Mouse (Mus musculus) cerebral cortex, adult 2 months (tissue): ENCODE data around the gene 2010300C02Rik.

Source experiments
- WGBS: fragments of 180-500 bp; shearing (Covaris S2); methylation state at CpG from one replicate; pipeline ENCODE4 v1.1.7; 2018; 5-methylcytosine and 5-hydroxymethylcytosine counted together

2010300C02Rik gene

DNA sequence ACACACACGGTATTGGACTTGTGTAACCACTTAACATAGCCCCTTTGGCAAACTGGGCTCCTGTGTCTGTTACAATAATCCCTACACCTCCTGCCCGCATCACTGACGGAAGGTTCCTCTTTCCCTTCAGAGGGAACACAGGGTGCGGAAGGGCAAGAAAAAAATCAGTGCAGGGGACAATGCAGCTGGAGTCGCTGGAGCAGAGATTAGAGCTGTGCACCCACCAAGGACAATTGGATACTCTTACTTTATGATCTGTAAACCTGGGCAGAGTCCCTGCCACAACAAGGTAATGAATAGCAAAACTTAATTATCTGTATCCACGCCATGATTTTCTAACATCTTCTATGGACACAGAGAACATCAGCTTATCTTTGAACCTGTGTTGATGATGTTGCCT, 97.8 kb downstream of the 2010300C02Rik start:
- 72% methylated on average over 6 of the region's 6 CpGs for WGBS

DNA sequence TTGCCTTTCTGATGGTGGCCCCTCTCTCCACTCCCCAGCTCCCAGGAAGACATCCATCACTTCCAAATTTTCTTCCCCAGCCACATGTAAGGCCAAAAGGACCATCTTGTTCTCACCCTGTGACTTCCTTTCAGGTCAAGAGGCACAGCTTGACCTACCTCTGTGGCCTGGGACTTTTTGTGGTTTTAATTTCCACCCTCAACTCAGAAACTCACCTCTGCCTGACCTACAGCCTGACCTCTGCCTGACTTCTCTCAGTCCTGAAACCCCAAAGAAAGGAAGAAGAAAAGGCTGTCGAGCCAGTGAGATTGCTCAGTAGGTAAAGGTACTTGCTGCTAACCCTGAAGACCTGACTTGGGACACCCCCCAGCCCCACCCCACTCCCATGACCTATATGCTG, 100.3 kb downstream of the 2010300C02Rik start:
- 86% methylated on average over 1 of the region's 1 CpGs for WGBS

DNA sequence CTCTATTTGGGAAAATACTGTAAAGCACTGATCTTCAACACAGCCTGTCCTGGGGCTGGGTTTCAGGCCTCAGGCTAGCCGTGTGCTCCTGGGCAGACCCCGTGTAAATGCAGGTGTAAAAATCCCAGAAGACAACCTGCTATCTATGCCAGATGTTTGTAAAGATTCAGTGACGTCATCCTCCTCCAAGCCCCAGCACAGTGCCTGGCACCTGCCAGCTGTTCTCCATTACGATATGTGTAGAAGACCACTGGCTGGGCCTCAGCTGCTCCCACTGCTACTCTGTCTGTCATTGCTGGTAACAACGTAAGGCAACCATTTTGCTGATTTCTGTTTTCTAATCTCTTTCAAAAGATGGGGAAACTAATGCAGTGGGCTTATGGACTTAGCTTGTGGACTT, 102.8 kb downstream of the 2010300C02Rik start:
- 81% methylated on average over 5 of the region's 5 CpGs for WGBS

DNA sequence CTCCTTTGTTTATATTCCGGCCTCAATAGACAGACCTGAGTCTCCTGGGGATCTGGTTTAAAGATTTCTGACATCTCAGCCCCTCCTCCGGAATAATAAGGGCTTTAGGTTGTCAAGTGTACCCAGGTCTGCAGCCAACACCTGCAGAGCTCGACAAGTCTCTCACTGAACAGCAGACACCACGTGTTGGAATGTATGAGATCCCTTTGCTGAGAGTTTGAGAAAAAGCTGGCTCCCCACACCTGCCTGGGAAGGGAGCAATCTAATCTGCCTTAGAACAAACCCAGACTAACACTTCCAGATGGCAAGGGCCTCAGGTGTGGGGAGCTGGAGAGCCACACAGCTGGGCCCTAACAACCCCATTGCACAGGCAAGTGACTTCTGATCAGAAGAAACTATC, 103.3 kb downstream of the 2010300C02Rik start:
- 56% methylated on average over 4 of the region's 4 CpGs for WGBS

DNA sequence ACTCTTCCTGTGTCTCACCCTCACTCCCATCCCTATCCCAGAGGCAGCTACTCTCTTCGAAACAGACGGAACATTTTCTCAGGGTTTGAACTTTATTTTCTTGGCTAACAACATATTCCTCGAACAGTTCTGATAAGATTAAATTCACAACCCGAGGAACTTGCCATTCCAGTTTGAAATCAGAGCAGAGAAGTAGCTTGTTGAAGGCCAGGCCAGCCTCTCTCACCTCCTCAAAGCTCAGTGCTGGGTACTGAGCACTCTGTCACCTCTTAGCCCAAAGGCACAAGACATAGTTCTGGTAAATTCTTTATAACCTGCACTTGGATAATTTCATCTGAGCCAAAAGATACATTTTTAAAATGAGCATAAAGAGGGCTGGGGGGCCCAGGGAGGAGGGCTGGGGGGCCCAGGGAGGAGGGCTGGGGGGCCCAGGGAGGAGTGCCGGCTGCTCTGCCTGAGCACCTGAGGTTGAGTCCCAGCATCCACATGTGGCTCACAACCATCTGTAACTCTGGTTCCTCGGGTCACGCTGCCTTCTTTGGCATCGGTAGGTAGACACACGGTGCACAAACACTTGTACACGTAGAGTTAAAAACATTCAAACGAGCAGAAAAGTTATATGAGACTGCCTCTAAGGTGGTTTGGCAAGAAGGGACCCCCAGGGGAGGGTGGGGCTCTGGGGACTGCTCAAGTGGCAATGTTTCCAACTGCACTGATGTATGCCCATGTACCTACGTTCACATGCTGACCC, 104.4 kb downstream of the 2010300C02Rik start:
- WGBS, result 75% methylated on average over 12 of the region's 12 CpGs

DNA sequence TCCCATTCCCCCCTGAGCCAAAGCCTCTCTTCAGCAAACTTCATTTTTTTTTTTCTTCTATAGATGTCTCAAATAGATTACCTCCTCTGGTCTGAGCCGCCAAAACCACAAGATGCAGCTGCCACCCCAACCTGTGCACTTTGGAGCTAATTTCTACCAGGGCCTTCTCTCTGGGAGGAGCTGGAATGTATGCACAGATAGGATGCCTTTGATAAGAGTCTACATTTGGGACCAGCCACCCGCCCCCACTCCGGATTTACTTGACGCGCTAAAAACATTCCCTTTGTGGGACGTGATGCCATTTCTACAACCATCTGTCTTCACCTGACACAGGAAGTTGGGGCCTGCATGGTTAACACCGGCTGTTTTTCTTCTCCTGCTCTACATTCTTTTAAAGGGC, 105.0 kb downstream of the 2010300C02Rik start:
- 56% methylated on average over 7 of the region's 7 CpGs for WGBS

DNA sequence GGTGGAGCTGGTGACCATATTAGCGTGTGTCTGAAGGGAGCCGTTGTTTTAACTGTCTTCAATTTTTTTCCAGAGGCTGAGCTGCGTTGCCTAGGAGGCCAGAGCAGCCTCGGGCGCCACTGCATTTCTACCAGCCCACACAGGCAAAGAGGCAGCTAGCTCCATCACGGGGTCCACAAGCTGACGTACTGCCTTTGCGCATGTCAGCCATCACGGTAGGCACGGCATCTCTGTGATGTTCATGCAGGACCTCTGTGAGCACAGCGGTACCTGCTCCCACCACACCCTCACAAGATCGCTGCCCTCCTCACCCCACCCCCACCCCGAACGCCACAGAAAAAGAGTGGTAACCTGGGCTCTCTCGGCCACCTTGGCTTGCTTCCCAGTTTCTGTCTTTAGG, 105.8 kb downstream of the 2010300C02Rik start:
- WGBS, result 49% methylated on average over 15 of the region's 15 CpGs

DNA sequence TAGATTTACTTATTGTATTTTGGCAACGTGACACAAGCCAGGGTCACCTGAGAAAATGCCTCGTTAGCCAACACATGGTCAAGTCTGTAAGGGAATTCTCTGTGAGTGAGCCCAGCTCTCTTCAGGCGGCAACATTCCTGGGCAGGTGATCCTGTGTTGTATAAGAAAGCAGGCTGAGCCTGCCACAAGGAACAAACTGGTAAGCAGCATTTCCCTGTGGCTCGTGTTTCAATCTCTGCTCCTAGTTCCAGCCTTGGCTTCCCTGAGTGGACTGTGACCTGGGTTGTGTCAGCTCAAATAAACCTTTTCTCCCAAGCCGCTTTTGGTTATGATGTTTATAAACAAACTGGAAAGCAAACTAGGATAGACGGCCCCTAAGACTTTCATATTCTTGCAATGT, 108.9 kb downstream of the 2010300C02Rik start:
- WGBS, result 79% methylated on average over 6 of the region's 6 CpGs

DNA sequence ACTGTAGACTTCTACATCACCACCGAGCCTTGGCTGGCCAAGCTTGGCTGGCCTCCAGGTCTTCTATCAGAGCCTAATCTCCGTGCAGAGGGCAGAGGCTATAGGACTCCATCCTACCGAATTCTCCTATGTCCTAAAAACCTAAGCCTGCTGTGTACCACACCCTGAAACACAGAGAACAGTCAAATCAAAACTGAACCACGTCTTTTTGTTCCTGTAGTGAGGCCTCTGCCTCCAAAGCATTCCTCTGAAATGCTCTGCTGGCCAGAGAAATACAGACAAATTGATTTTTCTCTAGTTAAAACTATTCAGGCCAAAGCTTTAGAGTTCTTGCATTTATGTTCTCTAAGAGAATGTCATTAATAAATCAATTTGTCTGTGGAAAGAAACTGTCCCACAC, 109.6 kb downstream of the 2010300C02Rik start:
- 65% methylated on average over 4 of the region's 4 CpGs for WGBS

DNA sequence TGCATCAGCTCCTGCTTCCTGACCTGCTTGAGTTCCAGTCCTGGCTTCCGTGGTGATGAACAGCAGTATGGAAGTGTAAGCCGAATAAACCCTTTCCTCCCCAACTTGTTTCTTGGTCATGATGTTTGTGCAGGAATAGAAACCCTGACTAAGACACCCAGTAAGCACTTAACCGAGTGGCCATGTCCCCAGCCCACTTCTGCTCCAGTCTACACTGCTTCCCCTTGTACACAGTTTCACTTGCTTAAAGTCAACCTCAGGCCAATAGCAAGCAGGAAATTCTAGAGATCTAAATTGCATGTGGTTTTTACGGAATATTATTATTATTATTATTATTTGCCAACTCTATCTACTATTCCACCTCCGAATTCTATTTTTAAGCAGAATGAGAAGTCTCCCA, 114.2 kb downstream of the 2010300C02Rik start:
- 83% methylated on average over 4 of the region's 5 CpGs for WGBS

DNA sequence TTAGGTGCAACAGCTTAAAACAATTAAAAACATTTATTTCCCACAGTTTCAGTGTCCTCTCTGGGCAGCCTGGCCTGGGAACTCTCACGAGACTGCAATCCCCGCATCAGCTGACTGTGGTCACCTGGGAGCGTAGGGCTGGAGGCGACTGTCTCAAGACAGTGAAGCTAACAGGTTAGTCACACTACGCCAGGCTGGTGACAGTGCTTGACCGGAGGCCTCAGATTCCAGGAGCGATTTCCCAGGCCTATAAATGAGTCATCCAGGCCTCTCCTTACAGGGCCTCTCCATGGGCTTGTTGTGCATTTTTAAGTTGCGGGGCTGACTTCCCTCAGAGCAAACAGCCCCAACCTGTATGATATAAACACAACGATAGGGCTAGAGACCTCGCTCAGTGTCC, 116.7 kb downstream of the 2010300C02Rik start:
- WGBS, result 96% methylated on average over 10 of the region's 10 CpGs

DNA sequence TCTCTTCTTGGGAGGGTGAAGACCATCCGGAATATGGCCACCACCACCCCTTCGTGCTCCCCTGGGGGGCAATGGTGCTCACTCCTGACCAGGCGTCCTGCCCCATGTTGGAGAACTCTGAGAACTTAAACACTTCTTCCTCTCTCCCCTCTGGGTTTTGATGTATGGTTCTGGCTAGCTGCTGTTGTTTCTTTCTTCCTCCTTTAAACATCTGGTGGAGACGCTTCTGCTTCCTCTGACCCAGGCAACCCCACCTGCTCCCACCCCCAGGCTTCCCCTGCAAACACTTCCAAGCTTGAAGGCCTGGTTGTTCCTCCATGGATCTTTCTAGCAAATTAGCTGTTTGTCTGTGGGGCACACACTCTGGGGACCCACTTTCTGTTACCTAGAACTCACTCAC, 117.6 kb downstream of the 2010300C02Rik start:
- WGBS, result 94% methylated on average over 4 of the region's 4 CpGs

DNA sequence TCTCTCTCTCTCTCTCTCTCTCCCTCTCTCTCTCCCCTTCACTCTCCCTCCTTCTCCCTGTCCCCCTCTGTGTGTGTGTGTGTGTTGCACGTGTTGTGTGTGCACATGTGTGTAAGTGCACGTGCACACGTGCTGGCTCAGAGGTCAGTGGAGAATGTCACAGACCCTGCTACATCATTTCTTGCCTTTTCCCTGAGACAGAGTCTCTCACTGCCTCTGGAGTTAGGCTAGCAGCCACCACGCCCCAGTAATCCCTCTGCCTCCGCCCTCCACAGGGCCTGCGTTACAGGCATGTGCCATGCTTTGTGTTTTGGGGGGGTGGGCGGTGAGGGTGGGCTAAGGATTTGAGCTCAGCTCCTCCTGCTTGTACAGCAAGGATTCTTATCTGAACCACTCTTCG, 118.4 kb downstream of the 2010300C02Rik start:
- 86% methylated on average over 8 of the region's 8 CpGs for WGBS

DNA sequence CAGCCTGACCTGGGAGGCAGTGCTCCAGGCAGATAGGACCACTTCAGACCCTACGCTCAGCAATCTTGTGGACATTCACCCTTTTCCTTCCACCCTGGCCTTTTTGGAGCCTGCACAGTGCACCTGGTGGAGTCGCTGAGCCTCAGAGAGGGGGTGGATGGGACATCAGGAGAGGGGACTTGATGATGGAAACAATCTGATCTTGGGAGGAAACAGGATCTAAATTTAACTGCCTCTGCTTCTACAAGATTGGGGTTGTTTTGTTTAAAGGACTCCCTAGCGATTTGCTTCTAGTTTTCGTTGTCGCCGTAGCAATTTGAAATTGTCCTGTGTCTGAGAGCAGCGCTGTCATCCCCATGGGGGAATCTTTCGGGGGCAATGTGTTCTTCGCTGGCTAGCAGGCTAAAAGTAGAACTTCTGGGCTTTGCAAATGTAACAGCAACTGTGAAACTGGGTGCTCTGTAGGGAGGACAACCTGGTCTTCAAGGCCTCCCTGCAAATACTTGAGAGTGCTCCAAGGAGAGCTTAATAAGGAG, 119.2 kb downstream of the 2010300C02Rik start:
- WGBS, result 50% methylated on average over 9 of the region's 9 CpGs

DNA sequence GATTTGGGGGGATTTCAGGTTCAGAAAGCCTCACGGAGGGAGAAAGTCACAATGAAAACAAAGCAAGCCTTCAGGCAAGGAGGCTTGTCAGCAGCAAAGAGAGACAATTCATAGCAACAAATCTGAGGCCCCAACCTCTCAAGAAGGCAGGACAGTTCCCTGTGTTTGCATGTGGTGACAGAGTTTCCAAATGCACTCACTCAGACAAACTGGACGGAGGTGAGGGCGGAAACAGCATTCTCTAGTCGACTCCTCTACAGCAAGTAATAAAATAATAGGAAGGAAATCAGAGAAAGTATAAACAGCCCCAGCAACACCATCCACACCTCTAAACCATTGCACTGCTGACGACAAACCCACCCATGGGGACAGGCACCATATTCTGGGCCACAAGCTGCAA, 120.9 kb downstream of the 2010300C02Rik start:
- 77% methylated on average over 5 of the region's 5 CpGs for WGBS

DNA sequence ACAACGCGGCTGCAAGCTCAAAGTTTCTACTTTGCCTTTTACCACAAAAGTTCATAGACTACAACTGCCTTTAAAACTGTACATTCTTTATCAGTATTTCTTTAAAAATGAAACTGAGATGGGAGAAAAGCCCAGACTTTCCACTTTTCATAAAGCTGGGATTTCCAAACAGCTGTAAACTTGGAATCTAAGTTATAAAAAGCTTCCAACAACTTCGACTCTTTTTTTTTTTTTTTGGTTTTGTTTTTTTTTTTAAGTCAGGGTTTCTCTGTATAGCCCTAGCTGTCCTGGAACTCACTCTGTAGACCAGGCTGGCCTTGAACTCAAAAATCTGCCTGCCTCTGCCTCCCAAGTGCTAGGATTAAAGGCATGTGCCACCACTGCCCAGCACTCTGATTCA, 125.1 kb downstream of the 2010300C02Rik start:
- WGBS, result 59% methylated on average over 3 of the region's 3 CpGs

DNA sequence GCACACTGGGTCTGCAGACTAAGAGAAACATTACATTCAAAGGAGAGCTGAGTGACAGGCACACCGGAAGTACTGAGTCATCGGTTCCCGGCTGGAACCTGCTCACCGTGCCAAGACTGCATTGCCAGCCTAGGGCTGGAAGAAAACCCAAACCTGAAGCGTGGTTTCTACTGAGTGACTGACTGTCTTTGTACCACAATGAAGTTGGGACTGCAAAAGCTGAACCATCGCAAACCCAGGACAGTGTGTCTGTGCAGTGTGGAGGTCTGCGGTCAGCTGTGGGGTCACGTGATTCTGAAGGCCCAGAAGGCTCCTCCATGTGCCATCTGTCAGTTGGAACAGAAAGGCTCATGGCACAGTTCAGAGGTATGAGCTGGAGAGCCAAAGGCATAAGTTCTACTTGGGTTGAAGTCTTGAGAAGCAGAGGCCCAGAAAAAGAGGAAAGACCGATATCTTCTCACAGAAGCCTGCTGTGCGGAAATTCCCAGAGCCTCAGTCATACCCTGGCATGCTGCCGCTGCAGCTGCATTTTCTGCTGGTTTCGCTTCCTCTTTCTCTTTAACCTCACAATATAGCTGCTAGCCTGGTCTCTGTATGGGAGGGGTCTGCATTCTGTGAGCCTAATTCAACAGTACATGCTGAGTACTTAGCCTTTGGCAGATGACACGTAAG, 133.9 kb downstream of the 2010300C02Rik start:
- 49% methylated on average over 13 of the region's 13 CpGs for WGBS

DNA sequence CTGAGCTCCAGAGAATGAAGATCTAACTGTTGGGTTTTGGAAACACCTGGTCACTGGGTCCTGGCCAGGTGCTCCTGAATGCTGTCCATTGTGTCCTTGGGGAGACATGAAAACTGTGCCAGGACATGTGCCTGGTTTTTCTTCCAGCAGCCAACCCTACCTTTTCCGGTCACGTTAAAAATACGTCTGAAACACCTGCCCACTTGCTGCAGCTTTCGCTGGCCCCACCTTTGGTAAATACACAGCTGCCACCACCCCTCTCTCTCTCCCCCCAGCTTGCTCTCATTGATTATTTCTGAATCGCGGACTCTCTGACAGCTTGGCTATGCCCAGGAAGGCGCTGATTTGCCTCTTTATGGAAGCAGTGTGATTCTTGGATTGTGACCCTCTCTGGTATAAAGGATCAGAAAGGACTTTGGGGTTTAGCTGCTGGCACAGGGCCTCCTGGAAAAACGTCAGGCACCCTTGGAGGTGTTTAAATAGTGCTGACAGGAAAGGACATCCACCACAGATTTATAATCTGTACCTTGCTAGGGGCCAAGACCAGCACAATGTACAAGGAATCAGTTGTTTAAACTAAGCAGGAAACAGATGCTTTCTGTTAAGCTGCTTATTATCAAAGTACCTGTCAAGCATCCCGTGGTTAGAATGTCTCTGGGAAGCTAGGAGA, 136.0 kb downstream of the 2010300C02Rik start:
- WGBS, result 60% methylated on average over 9 of the region's 9 CpGs

DNA sequence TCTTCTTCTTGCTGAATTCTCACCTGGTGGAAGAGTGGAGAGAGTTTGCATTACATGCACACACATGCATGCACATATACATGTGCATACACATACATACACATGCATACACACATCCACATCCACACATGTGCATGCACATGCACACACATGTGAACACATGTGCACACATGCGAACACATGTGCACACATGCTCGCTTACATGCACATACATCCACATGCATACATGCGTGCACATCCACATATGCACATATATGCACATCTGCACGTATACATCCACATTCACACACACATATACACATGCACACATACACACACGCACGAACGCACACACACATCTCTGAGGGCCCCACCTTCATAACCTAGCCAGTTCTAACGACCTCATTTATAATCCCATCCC, 136.7 kb downstream of the 2010300C02Rik start:
- 94% methylated on average over 8 of the region's 8 CpGs for WGBS

DNA sequence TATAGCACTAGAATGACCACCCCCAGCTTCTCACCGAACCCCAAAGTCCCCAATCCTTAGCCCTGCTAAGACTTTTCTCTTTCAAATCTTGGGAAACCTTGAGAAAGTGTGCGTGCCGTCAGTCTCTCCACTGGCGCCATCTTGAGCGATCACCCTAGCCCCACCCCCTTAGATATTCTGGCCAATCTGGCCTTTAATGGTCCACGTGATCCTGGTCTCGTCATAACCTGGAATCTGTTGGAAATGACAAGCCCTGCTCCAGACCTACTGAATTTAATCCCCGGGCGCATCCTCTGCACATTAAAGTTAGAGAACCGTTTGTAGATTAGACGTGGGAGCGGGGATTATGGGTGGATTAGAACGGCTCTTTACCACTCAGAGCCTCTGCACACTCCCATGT, 140.2 kb downstream of the 2010300C02Rik start:
- WGBS, result 96% methylated on average over 13 of the region's 13 CpGs

DNA sequence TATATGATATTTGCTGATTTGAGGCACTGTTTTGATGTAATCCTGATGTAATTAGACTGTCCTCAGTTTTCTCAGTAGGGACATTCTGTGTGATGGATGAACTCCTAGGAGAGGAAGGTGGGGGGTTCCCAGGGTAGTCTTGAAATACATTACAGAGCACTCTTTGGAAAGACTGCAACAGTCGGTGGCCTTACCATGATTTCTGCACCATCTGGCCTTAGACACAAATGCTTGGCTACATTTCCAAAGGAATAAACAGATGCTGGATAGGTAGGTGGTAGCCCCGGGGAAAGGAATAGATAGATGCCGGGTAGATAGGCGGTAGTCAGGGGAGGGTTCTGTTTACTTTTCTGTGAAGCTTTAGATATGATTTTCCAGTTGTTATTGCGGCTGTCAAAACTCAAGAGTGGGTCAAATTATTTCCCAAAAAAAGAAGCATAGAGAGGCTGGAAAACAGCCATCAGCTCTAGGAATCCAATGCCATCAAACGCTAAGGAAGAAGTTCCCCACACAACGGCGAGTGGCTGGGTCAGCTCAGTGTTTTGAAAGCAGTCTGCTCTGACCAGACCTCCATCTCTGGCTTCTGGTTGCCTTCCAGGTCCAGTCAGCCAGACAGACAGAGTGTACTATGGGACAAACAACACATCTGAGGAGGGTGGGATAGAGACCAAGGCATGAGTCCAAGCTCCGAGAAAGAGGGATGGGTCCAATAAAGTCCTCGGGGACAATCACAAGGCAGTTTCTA, 147.2 kb downstream of the 2010300C02Rik start:
- WGBS, result 77% methylated on average over 10 of the region's 10 CpGs

DNA sequence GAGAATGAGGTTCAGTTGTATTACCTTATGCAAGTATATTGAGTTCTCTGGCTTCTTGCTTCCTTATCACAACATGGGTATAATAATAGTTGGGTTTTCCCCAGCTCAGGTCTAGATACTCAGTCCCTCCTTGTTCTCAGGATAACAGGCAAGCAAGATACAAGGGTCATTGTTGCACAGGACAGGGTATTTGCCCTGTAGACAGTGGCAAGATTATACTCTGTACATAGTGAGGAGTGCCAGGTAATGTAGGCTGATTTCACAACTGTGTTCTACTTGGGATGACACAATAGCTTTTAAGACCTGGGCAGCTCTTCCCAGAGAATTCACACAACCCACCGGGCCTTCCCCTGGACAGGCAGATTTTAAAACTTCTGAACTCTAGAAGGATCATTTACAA, 151.5 kb downstream of the 2010300C02Rik start:
- 88% methylated on average over 1 of the region's 1 CpGs for WGBS
